Mouse (Mus musculus): ENCODE results near the gene Ccm2. TPM values are rescaled to one million over a fixed set of nuclear protein-coding genes. Genes with fewer than 3 reads are reported as not detected.

Gene Ccm2
- polyA plus RNA-seq, 1 experiment: 92.5 TPM

DNA sequence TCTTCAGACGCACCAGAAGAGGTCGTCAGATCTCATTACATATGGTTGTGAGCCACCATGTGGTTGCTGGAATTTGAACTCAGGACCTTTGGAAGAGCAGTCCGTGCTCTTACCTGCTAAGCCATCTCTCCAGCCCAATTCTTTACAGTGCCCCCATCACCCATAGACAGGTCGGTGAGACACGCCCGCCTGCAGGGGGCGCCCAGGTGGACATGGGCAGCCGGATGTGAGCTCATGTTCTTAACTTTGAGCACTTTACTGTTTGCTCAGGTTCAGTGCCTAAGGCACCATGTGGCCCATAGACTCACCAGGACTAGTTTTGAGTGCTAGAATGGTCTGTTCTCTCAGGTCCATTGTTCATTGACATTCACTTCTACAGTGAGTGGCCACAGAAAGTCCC, 89.5 kb downstream of the Ccm2 start:
- no peak overlapping the region for H3K27ac ChIP-seq (ENCODE audit: insufficient read depth, low read length)
- DNase-seq: no peak
- 76% methylated on average over 8 of the region's 8 CpGs for WGBS
- no peaks in the 10 kb centered on the region for H3K4me1 ChIP-seq (ENCODE audit: control insufficient read depth, insufficient read depth, low read length)
- H3K27me3 ChIP-seq (ENCODE audit: control insufficient read depth, insufficient read depth, low read length): no peaks in the 10 kb centered on the region
- TF ChIP-seq POLR2A (IDR thresholded peaks at IDR 0.05; ENCODE audit: borderline replicate concordance, insufficient read depth, low read length) (no peak), CTCF (IDR thresholded peaks at IDR 0.05; ENCODE audit: borderline replicate concordance, insufficient read depth, low read depth, low read length) (no peak)
- no peak overlapping the region for H3K4me3 ChIP-seq (replicated peaks; ENCODE audit: insufficient read depth, low read depth, low read length)

- TF ChIP-seq POLR2A (IDR thresholded peaks at IDR 0.05; ENCODE audit: borderline replicate concordance, insufficient read depth, low read length) (no peak), CTCF (IDR thresholded peaks at IDR 0.05; ENCODE audit: borderline replicate concordance, insufficient read depth, low read depth, low read length) (no peak)
- Histone ChIP-seq H3K4me1 (ENCODE audit: control insufficient read depth, insufficient read depth, low read length) (no peaks in the 10 kb centered on the region), H3K27ac (ENCODE audit: insufficient read depth, low read length) (no peak within 1 kb of the TSS), H3K4me3 (replicated peaks; ENCODE audit: insufficient read depth, low read depth, low read length) (no peak within 1 kb of the TSS), H3K27me3 (ENCODE audit: control insufficient read depth, insufficient read depth, low read length) (no peaks in the 10 kb centered on the region)
- DNase-seq: no peak
- WGBS: 93% methylated on average over 4 of the region's 4 CpGs
Measured at GRCm38 (mm10) chr11:6638537-6638936, 91.8 kb downstream of the Ccm2 start, which contains the start of gene Wap. Gene Wap, minus strand, starts transcription at chr11:6638637.

DNA sequence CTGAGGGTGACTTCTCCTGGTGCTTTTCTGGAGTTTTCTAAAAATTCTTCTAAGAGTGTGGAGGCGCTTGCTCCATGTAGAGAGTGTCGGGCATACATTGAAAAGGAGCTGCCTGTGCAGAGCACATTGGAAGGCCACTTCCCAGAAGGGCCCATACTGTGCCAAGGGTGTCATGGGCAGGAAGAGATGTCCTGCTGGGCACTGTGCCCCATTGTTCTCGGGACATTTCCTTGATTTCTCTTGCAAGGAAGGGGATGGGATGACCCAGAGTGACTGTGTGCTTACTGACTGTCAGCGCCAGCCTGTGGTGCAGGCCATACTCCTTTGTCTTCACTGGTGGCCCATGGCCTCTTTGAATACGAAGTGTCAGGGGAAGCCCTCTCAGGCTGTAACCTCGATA, 92.4 kb downstream of the Ccm2 start:
- TF ChIP-seq POLR2A (IDR thresholded peaks at IDR 0.05; ENCODE audit: borderline replicate concordance, insufficient read depth, low read length): no peak
- no peak for TF ChIP-seq CTCF (IDR thresholded peaks at IDR 0.05; ENCODE audit: borderline replicate concordance, insufficient read depth, low read depth, low read length)
- Histone ChIP-seq H3K4me1 (ENCODE audit: control insufficient read depth, insufficient read depth, low read length) (no peaks in the 10 kb centered on the region), H3K27ac (ENCODE audit: insufficient read depth, low read length) (no peak overlapping the region), H3K27me3 (ENCODE audit: control insufficient read depth, insufficient read depth, low read length) (no peaks in the 10 kb centered on the region), H3K4me3 (replicated peaks; ENCODE audit: insufficient read depth, low read depth, low read length) (no peak overlapping the region)
- no peak for DNase-seq
- 63% methylated on average over 6 of the region's 6 CpGs for WGBS

DNA sequence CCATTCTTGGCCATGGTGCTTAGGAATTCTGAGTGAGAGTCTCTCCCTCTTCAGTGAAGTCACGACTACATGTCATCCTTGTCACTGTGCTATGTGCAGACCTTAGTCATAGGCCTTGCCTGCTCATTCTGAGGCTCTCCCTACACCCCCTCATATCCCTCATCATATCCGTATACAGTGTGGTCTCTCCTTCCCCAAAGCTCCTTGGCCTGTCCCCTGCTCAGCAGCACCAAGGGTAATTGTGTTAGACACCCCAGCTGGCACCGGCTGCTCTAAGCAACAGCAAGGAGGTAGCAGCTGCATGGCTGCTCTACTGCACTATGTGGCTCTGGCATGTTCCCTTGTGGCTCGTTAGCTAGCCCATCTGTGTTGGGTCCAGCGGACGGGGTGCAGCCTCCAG, 97.9 kb downstream of the Ccm2 start:
- Histone ChIP-seq H3K4me1 (ENCODE audit: control insufficient read depth, insufficient read depth, low read length) (no peaks in the 10 kb centered on the region), H3K27ac (ENCODE audit: insufficient read depth, low read length) (no peak overlapping the region), H3K4me3 (replicated peaks; ENCODE audit: insufficient read depth, low read depth, low read length) (no peak overlapping the region), H3K27me3 (ENCODE audit: control insufficient read depth, insufficient read depth, low read length) (no peaks in the 10 kb centered on the region)
- 45% methylated on average over 6 of the region's 6 CpGs for WGBS
- no peak for DNase-seq
- no peak for TF ChIP-seq CTCF (IDR thresholded peaks at IDR 0.05; ENCODE audit: borderline replicate concordance, insufficient read depth, low read depth, low read length)
- TF ChIP-seq POLR2A (IDR thresholded peaks at IDR 0.05; ENCODE audit: borderline replicate concordance, insufficient read depth, low read length): no peak

Other genes with a start within 250 kb of the Ccm2 start
- 90.4 and 92.2 TPM in 2 replicates for gene Zmiz2, start 157.8 kb upstream of the Ccm2 start, polyA plus RNA-seq (2012; rRNA removed)
- 2,288 and 2,321 TPM in 2 replicates for gene Ppia, start 131.4 kb upstream of the Ccm2 start, polyA plus RNA-seq (2012; rRNA removed)
- 106 and 107 TPM in 2 replicates for gene H2afv, start 102.4 kb upstream of the Ccm2 start, polyA plus RNA-seq (2012; rRNA removed)
- gene Purb, start 71.0 kb upstream of the Ccm2 start, polyA plus RNA-seq (2012; rRNA removed): 76.9 and 81.9 TPM in 2 replicates
- 0.77 and 0.86 TPM in 2 replicates for gene Myo1g, start 25.9 kb upstream of the Ccm2 start, polyA plus RNA-seq (2012; rRNA removed)
- gene Nacad, start 59.2 kb downstream of the Ccm2 start, polyA plus RNA-seq (2012; rRNA removed): 70.0 and 94.4 TPM in 2 replicates
- 83.8 and 87.0 TPM in 2 replicates for gene Tbrg4, start 79.2 kb downstream of the Ccm2 start, polyA plus RNA-seq (2012; rRNA removed)
- gene Wap, start 91.8 kb downstream of the Ccm2 start, polyA plus RNA-seq (2012; rRNA removed): not detected in 2 replicates
- 34.3 and 41.0 TPM in 2 replicates for gene Ramp3, start 111.6 kb downstream of the Ccm2 start, polyA plus RNA-seq (2012; rRNA removed)

All from cerebellum, adult 2 months (tissue).